Mouse (Mus musculus) kidney, embryonic 14.5 days (tissue): ENCODE data around the gene Nps. TPM values are rescaled to one million over a fixed set of nuclear protein-coding genes. Genes with fewer than 3 reads are reported as not detected.

ENCODE experiments used
- ATAC-seq: fragments of 200-750 bp; cut with Nextera tagmentation; 2 replicates; pipeline ENCODE4 v1.8.0; 2017; ENCODE audit warnings: moderate number of reproducible peaks, mild to moderate bottlenecking, moderate TSS enrichment, moderate library complexity; ENCODE audit not compliant: low FRiP score, low TSS enrichment
- H3K27ac ChIP-seq: fragments of 300-500 bp; sonication (generic); 2 replicates; pipeline ENCODE4 v1.5.1; 2014; ENCODE audit warnings: low read depth, mild to moderate bottlenecking, low read length, moderate library complexity, mixed read lengths
- H3K27me3 ChIP-seq: fragments of 300-500 bp; sonication (generic); 2 replicates; pipeline ENCODE4 v1.6.1; 2014; ENCODE audit warnings: mild to moderate bottlenecking, low read length; ENCODE audit not compliant: control insufficient read depth, insufficient read depth
- H3K36me3 ChIP-seq: fragments of 300-500 bp; sonication (generic); 2 replicates; pipeline ENCODE4 v1.6.1; 2014; ENCODE audit warnings: low read length, mixed read lengths; ENCODE audit not compliant: control insufficient read depth, insufficient read depth
- H3K4me1 ChIP-seq: fragments of 300-500 bp; sonication (generic); 2 replicates; pipeline ENCODE4 v1.6.1; 2014; ENCODE audit warnings: low read length, mixed read lengths; ENCODE audit not compliant: control insufficient read depth, insufficient read depth
- H3K4me2 ChIP-seq: fragments of 300-500 bp; sonication (generic); replicated peaks from 2 replicates; pipeline ENCODE4 v1.6.1; 2014; ENCODE audit warnings: low read depth, mild to moderate bottlenecking, low read length
- H3K4me3 ChIP-seq: fragments of 300-500 bp; sonication (generic); 2 replicates; pipeline ENCODE4 v1.5.1; 2014; ENCODE audit warnings: mild to moderate bottlenecking, low read length
- H3K9ac ChIP-seq: fragments of 300-500 bp; sonication (generic); 2 replicates; pipeline ENCODE4 v1.6.1; 2014; ENCODE audit warnings: low read depth, mild to moderate bottlenecking, low read length, moderate library complexity
- H3K9me3 ChIP-seq: fragments of 300-500 bp; sonication (generic); 2 replicates; pipeline ENCODE4 v1.6.1; 2016; ENCODE audit warnings: low read length; ENCODE audit not compliant: control insufficient read depth
- WGBS: fragments of 180-500 bp; shearing (Covaris S2); extraction: QIAGEN DNeasy Blood & Tissue Kit; methylation state at CpG from one replicate; pipeline ENCODE4 v1.1.7; 2014; 5-methylcytosine and 5-hydroxymethylcytosine counted together
- polyA plus RNA-seq: library from polyadenylated mRNA; unstranded; fragments of >200 nt; fragmentation: Nextera tagmentation; extraction: Ambion mirVana; gene quantifications from 2 replicates; pipeline ENCODE4 v1.2.1, GENCODE M21; 2014

Nps gene
- polyA plus RNA-seq, 1 experiment from 2014 or later = not detected

DNA sequence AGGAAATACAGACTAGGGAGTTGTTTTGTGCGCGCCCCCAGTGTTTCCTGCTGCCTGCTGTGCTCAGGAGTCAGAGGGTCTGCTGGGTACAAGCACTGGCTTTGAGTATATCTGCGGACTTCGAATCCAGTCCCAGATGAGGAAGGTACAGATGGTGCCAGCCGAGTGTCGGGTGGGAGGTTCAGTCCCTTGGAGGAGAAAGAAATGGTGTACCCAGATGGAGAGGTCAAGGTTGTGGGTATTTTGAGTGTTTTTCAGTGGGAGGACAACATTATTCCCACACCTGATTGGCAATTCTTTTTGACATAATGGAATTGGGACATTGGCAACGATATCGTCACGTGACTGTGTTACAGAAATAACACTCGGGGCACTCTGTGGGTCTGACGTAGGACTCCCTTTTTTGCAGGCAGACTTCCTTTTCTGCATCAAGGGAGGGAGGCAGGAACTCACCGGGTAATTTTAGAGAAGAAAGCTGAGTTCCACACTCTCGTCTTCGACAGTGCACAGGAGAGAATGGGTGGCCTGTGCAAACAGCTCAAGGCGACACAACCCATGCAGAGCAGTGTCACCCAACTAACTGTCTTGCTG, 33.2 kb downstream of the Nps start:
- ATAC-seq = no peak
- H3K4me2 ChIP-seq = no peak overlapping the region

GRCm38 (mm10) chr7:135294498-135294897, 36.0 kb downstream of the Nps start:
- ATAC-seq = no peak
- Histone ChIP-seq H3K27ac (no peak overlapping the region), H3K27me3 (no peaks in the 10 kb centered on the region), H3K4me2 (no peak overlapping the region), H3K4me1 (no peaks in the 10 kb centered on the region), H3K36me3 (no peaks in the 10 kb centered on the region), H3K9ac (no peak overlapping the region), H3K4me3 (no peak overlapping the region), H3K9me3 (no peaks in the 10 kb centered on the region)
- 89% methylated on average over 3 of the region's 3 CpGs for WGBS

More for the DNA sequence above, 33.2 kb downstream of the Nps start:
- no peak overlapping the region for H3K4me3 ChIP-seq
- no peak overlapping the region for H3K9ac ChIP-seq
- H3K27ac ChIP-seq = no peak overlapping the region
- H3K27me3 ChIP-seq = no peaks in the 10 kb centered on the region
- WGBS = 83% methylated on average over 15 of the region's 15 CpGs
- H3K4me1 ChIP-seq = no peaks in the 10 kb centered on the region
- H3K36me3 ChIP-seq = no peaks in the 10 kb centered on the region
- H3K9me3 ChIP-seq = no peaks in the 10 kb centered on the region

DNA sequence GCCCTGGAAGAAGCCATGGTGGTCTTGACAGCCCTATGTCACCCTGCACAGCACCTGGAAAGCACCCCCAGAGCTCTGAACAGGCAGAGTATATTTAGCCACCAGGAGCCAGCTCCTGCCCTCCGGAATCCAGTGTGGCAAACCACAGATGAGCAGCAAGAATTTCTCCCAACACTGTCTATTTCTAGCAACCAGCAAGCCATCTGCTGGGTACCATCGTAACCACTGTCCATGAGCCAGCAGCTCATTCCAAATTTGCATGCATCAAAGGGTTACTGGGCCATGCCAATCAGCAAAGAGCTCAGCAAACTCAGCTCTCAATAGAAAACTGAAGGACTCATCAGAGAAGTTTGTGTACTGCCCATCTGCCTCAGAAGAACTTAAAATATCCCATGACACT, 46.0 kb downstream of the Nps start:
- Histone ChIP-seq H3K27ac (no peak overlapping the region), H3K4me3 (no peak overlapping the region), H3K4me2 (no peak overlapping the region), H3K4me1 (no peaks in the 10 kb centered on the region), H3K9me3 (no peaks in the 10 kb centered on the region), H3K36me3 (no peaks in the 10 kb centered on the region), H3K9ac (no peak overlapping the region), H3K27me3 (no peaks in the 10 kb centered on the region)
- WGBS = 90% methylated on average over 2 of the region's 2 CpGs
- no peak for ATAC-seq

Other genes starting within 250 kb of the Nps start
- not detected in 2 replicates for gene Foxi2, start 151.6 kb downstream of the Nps start, polyA plus RNA-seq